Mouse (Mus musculus): Measurements from ENCODE around the gene Cmc1.

- no peak for TF ChIP-seq CTCF (IDR thresholded peaks at IDR 0.05; ENCODE audit: control insufficient read depth, insufficient read depth, insufficient read length)
- no peak for TF ChIP-seq MYOD1 (IDR thresholded peaks at IDR 0.05; ENCODE audit: control insufficient read depth, insufficient read length, low read depth)
- no peak for TF ChIP-seq USF1 (IDR thresholded peaks at IDR 0.05; ENCODE audit: low read depth)
- TF ChIP-seq CEBPB (IDR thresholded peaks at IDR 0.05; ENCODE audit: low read depth) = no peak
- TF ChIP-seq FOSL1 (IDR thresholded peaks at IDR 0.05; ENCODE audit: insufficient read depth, low read length, poor library complexity, severe bottlenecking) = no peak
- TF ChIP-seq MAX (IDR thresholded peaks at IDR 0.05) = no peak
- TF ChIP-seq MYOG (IDR thresholded peaks at IDR 0.05; ENCODE audit: control insufficient read depth, extremely low read depth, insufficient read length) = no peak
Observed at GRCm38 (mm10) chr9:118175411-118175810, 25.4 kb upstream of the Cmc1 start.
